Mouse (Mus musculus) neural tube, embryonic 12.5 days (tissue): ENCODE results near the gene Grm7. TPM values are rescaled to one million over a fixed set of nuclear protein-coding genes. Genes with fewer than 3 reads are reported as not detected.

ENCODE experiments used
- ATAC-seq: fragments of 200-750 bp; cut with Nextera tagmentation; 2 replicates; pipeline ENCODE4 v1.8.0; 2017; ENCODE audit warnings: low read depth, mild to moderate bottlenecking, moderate TSS enrichment, moderate library complexity; ENCODE audit not compliant: low FRiP score
- H3K27ac ChIP-seq: fragments of 300-500 bp; sonication (generic); 2 replicates; pipeline ENCODE4 v1.5.1; 2016
- H3K27me3 ChIP-seq: fragments of 300-500 bp; sonication (generic); replicated peaks from 2 replicates; pipeline ENCODE4 v1.6.1; 2016; ENCODE audit warnings: mild to moderate bottlenecking
- H3K36me3 ChIP-seq: fragments of 300-500 bp; sonication (generic); 2 replicates; pipeline ENCODE4 v1.6.1; 2016; ENCODE audit warnings: mild to moderate bottlenecking
- H3K4me1 ChIP-seq: fragments of 300-500 bp; sonication (generic); 2 replicates; pipeline ENCODE4 v1.6.1; 2016
- H3K4me2 ChIP-seq: fragments of 300-500 bp; sonication (generic); replicated peaks from 2 replicates; pipeline ENCODE4 v1.6.1; 2016; ENCODE audit warnings: mild to moderate bottlenecking
- H3K4me3 ChIP-seq: fragments of 300-500 bp; sonication (generic); 2 replicates; pipeline ENCODE4 v1.5.1; 2016
- H3K9ac ChIP-seq: fragments of 300-500 bp; sonication (generic); 2 replicates; pipeline ENCODE4 v1.6.1; 2016; ENCODE audit warnings: mild to moderate bottlenecking
- H3K9me3 ChIP-seq: fragments of 300-500 bp; sonication (generic); 2 replicates; pipeline ENCODE4 v1.6.1; 2016; ENCODE audit warnings: mild to moderate bottlenecking
- WGBS: fragments of 180-500 bp; shearing (Covaris S2); methylation state at CpG from one replicate; pipeline ENCODE4 v1.1.7; 2016; 5-methylcytosine and 5-hydroxymethylcytosine counted together
- polyA plus RNA-seq: library from polyadenylated mRNA; unstranded; fragments of >200 nt; fragmentation: Nextera tagmentation; extraction: Ambion mirVana; gene quantifications from 2 replicates; pipeline ENCODE4 v1.2.1, GENCODE M21; 2016

The Grm7 gene
- polyA plus RNA-seq, 1 experiment from 2014 or later: 4.0 TPM

GRCm38 (mm10) chr6:111256939-111257338, 611.6 kb downstream of the Grm7 start:
- no peaks in the 10 kb centered on the region for H3K4me1 ChIP-seq
- no peaks in the 10 kb centered on the region for H3K36me3 ChIP-seq
- H3K4me2 ChIP-seq: no peak overlapping the region
- H3K27me3 ChIP-seq: no peaks in the 10 kb centered on the region
- WGBS: 86% methylated on average over 3 of the region's 3 CpGs
- ATAC-seq: no peak
- H3K9me3 ChIP-seq: no peaks in the 10 kb centered on the region
- no peak overlapping the region for H3K4me3 ChIP-seq
- no peak overlapping the region for H3K9ac ChIP-seq
- no peak overlapping the region for H3K27ac ChIP-seq

GRCm38 (mm10) chr6:111258256-111258655, 612.9 kb downstream of the Grm7 start:
- no peaks in the 10 kb centered on the region for H3K4me1 ChIP-seq
- H3K9me3 ChIP-seq: no peaks in the 10 kb centered on the region
- H3K27me3 ChIP-seq: no peaks in the 10 kb centered on the region
- no peak overlapping the region for H3K4me3 ChIP-seq
- ATAC-seq: no peak
- H3K27ac ChIP-seq: no peak overlapping the region
- H3K4me2 ChIP-seq: no peak overlapping the region
- H3K9ac ChIP-seq: no peak overlapping the region
- no peaks in the 10 kb centered on the region for H3K36me3 ChIP-seq
- WGBS: 79% methylated on average over 3 of the region's 3 CpGs

- WGBS: 85% methylated on average over 1 of the region's 1 CpGs
- no peaks in the 10 kb centered on the region for H3K4me1 ChIP-seq
- no peaks in the 10 kb centered on the region for H3K27me3 ChIP-seq
- no peak for ATAC-seq
- H3K9me3 ChIP-seq: no peaks in the 10 kb centered on the region
- no peak overlapping the region for H3K4me2 ChIP-seq
- no peak overlapping the region for H3K4me3 ChIP-seq
- H3K27ac ChIP-seq: no peak overlapping the region
- H3K9ac ChIP-seq: no peak overlapping the region
- no peaks in the 10 kb centered on the region for H3K36me3 ChIP-seq
Measured at GRCm38 (mm10) chr6:111261181-111261580, 615.8 kb downstream of the Grm7 start.

- ATAC-seq: 0 out of 2 replicates have a peak, but pooled peaks have one; percentile 50
- peaks cover 7% of the 10 kb centered on the region for H3K4me1 ChIP-seq
- no peak overlapping the region for H3K4me3 ChIP-seq
- H3K27me3 ChIP-seq: no peaks in the 10 kb centered on the region
- 20% methylated on average over 4 of the region's 4 CpGs for WGBS
- no peak overlapping the region for H3K9ac ChIP-seq
- H3K9me3 ChIP-seq: no peaks in the 10 kb centered on the region
- H3K4me2 ChIP-seq: no peak overlapping the region
- no peak overlapping the region for H3K27ac ChIP-seq
- H3K36me3 ChIP-seq: no peaks in the 10 kb centered on the region
Measured at GRCm38 (mm10) chr6:111276657-111277056, 631.3 kb downstream of the Grm7 start.

GRCm38 (mm10) chr6:111278516-111278915, 633.1 kb downstream of the Grm7 start:
- Histone ChIP-seq H3K27ac (no peak overlapping the region), H3K9me3 (no peaks in the 10 kb centered on the region), H3K4me3 (no peak overlapping the region), H3K4me1 (peaks cover 7% of the 10 kb centered on the region), H3K9ac (no peak overlapping the region), H3K27me3 (no peaks in the 10 kb centered on the region), H3K36me3 (no peaks in the 10 kb centered on the region), H3K4me2 (no peak overlapping the region)
- ATAC-seq: no peak

- Histone ChIP-seq H3K4me3 (no peak overlapping the region), H3K27me3 (no peaks in the 10 kb centered on the region), H3K9me3 (no peaks in the 10 kb centered on the region), H3K4me2 (no peak overlapping the region), H3K4me1 (no peaks in the 10 kb centered on the region), H3K36me3 (no peaks in the 10 kb centered on the region), H3K9ac (no peak overlapping the region), H3K27ac (no peak overlapping the region)
- ATAC-seq: peak; percentile 65; the same call in 1 of the 2 replicates
- WGBS: 62% methylated on average over 5 of the region's 5 CpGs
Measured at GRCm38 (mm10) chr6:111293505-111294001, 648.2 kb downstream of the Grm7 start.

GRCm38 (mm10) chr6:111303912-111304555, 658.7 kb downstream of the Grm7 start:
- Histone ChIP-seq H3K27me3 (no peaks in the 10 kb centered on the region), H3K9me3 (no peaks in the 10 kb centered on the region), H3K4me2 (no peak overlapping the region), H3K4me3 (no peak overlapping the region), H3K9ac (no peak overlapping the region), H3K4me1 (no peaks in the 10 kb centered on the region), H3K36me3 (no peaks in the 10 kb centered on the region), H3K27ac (no peak overlapping the region)
- WGBS: 57% methylated on average over 3 of the region's 3 CpGs
- no peak for ATAC-seq

- no peak overlapping the region for H3K4me3 ChIP-seq
- 74% methylated on average over 1 of the region's 1 CpGs for WGBS
- ATAC-seq: no peak
- H3K9ac ChIP-seq: no peak overlapping the region
- H3K4me2 ChIP-seq: no peak overlapping the region
- no peaks in the 10 kb centered on the region for H3K27me3 ChIP-seq
- no peaks in the 10 kb centered on the region for H3K36me3 ChIP-seq
- no peak overlapping the region for H3K27ac ChIP-seq
- H3K9me3 ChIP-seq: no peaks in the 10 kb centered on the region
- no peaks in the 10 kb centered on the region for H3K4me1 ChIP-seq
Measured at GRCm38 (mm10) chr6:111361681-111362080, 716.3 kb downstream of the Grm7 start.

- Histone ChIP-seq H3K27ac (no peak overlapping the region), H3K4me1 (peaks cover 15% of the 10 kb centered on the region), H3K9ac (no peak overlapping the region), H3K27me3 (no peaks in the 10 kb centered on the region), H3K4me3 (no peak overlapping the region), H3K36me3 (no peaks in the 10 kb centered on the region), H3K9me3 (no peaks in the 10 kb centered on the region), H3K4me2 (no peak overlapping the region)
- 89% methylated on average over 3 of the region's 3 CpGs for WGBS
- ATAC-seq: no peak
Measured at GRCm38 (mm10) chr6:111368111-111368510, 722.7 kb downstream of the Grm7 start.

GRCm38 (mm10) chr6:111368551-111368950, 723.2 kb downstream of the Grm7 start:
- no peak overlapping the region for H3K4me3 ChIP-seq

GRCm38 (mm10) chr6:111369013-111369412, 723.6 kb downstream of the Grm7 start:
- no peaks in the 10 kb centered on the region for H3K36me3 ChIP-seq
- H3K27ac ChIP-seq: no peak overlapping the region
- no peaks in the 10 kb centered on the region for H3K27me3 ChIP-seq
- no peak overlapping the region for H3K4me2 ChIP-seq
- peaks cover 23% of the 10 kb centered on the region for H3K4me1 ChIP-seq
- H3K9ac ChIP-seq: no peak overlapping the region
- H3K9me3 ChIP-seq: no peaks in the 10 kb centered on the region
- 82% methylated on average over 2 of the region's 2 CpGs for WGBS
- no peak overlapping the region for H3K4me3 ChIP-seq
- no peak for ATAC-seq

More at GRCm38 (mm10) chr6:111368551-111368950, 723.2 kb downstream of the Grm7 start:
- Histone ChIP-seq H3K27ac (no peak overlapping the region), H3K9me3 (no peaks in the 10 kb centered on the region), H3K36me3 (no peaks in the 10 kb centered on the region), H3K4me2 (no peak overlapping the region), H3K9ac (no peak overlapping the region), H3K4me1 (peaks cover 20% of the 10 kb centered on the region), H3K27me3 (no peaks in the 10 kb centered on the region)
- ATAC-seq: no peak
- 78% methylated on average over 3 of the region's 3 CpGs for WGBS

- no peaks in the 10 kb centered on the region for H3K27me3 ChIP-seq
- no peak overlapping the region for H3K4me2 ChIP-seq
- H3K9me3 ChIP-seq: no peaks in the 10 kb centered on the region
- ATAC-seq: peak; percentile 19; the same call in 1 of the 2 replicates
- H3K36me3 ChIP-seq: no peaks in the 10 kb centered on the region
- WGBS: 3% methylated on average over 4 of the region's 4 CpGs
- H3K4me3 ChIP-seq: no peak overlapping the region
- H3K9ac ChIP-seq: no peak overlapping the region
- H3K4me1 ChIP-seq: peaks cover 23% of the 10 kb centered on the region
- H3K27ac ChIP-seq: no peak overlapping the region
Measured at GRCm38 (mm10) chr6:111371581-111372349, 726.4 kb downstream of the Grm7 start.
